In the genomic region with DNA sequence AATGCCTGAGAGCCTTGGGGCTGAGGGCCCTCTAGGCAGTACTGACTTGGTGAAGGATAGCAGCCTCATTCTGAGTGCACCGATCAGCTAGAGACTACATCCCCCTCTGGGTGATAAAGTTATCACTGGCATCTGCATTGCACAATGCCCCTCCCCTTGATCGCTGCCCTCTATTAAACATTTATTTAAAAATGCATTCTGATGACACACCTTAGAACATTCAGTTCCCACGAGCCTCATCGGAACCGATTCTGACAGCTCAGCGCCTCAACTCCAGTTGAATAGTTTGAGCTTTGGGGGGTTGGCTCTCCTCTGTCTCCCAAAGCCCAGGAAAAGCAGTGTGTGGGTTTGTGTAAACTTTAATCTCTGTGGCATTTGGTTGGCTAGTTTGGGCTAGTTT, we compare ENCODE assay signal across 21 mouse cellular contexts. TPM values are rescaled to one million over a fixed set of nuclear protein-coding genes. Genes with fewer than 3 reads are reported as not detected.
DNase-seq lines count a peak whose midpoint lies in the region; ATAC-seq and TF ChIP-seq lines count a peak whose summit lies in the region.
"Had no signal": no experiment of that assay in that cellular context is flagged by ENCODE, and none has a peak within 500 bp of the region (broad histone marks: within the 10 kb centered on the region; RNA-seq: fewer than 3 reads in every experiment).

No protein-coding gene starts in this region.

- DNase-seq in kidney, adult 2 months = peak; percentile 82
- DNase-seq in liver, postnatal 0 days = no peak
- no peak for DNase-seq in liver
- DNase-seq in kidney, postnatal 14 days = peak; percentile 55
- DNase-seq in kidney, postnatal 36 days = peak; percentile 51 to 88
- DNase-seq in heart, postnatal 4 days = no peak
- DNase-seq: adrenal gland, postnatal 14 days; cerebellum, adult 11-12 months; cerebellum, adult 9-10 months; cerebellum, postnatal 25 days; gastrocnemius, postnatal 36 days; heart, adult 18-20 months; heart, postnatal 10 days had no signal

- no peak overlapping the region for H3K4me3 ChIP-seq in kidney, adult 2 months (ENCODE audit: insufficient read depth, low read depth, low read length)
- no peak overlapping the region for H3K4me3 ChIP-seq in kidney, embryonic 16.5 days (ENCODE audit: low read length)
- H3K4me3 ChIP-seq in liver, postnatal 0 days (ENCODE audit: low read depth, low read length) = no peak overlapping the region
- H3K4me3 ChIP-seq: embryonic facial prominence, embryonic 12.5 days; forebrain, embryonic 15.5 days; heart, embryonic 10.5 days had no signal

- WGBS in kidney, adult 2 months = 45% methylated on average over 6 of the region's 6 CpGs
- 84% methylated on average over 6 of the region's 6 CpGs for WGBS in kidney, embryonic 16.5 days
- 68% methylated on average over 6 of the region's 6 CpGs for WGBS in liver, postnatal 0 days (ENCODE audit: insufficient replicate concordance)

- TF ChIP-seq EP300 in liver, postnatal 0 days (IDR thresholded peaks at IDR 0.05; ENCODE audit: low read depth) = peak; percentile 74; the same call in 1 of the 2 replicates

- peak overlapping the region; percentile 2; the same call in 1 of the 2 replicates for H3K27ac ChIP-seq in kidney, adult 2 months (ENCODE audit: insufficient read depth, low read depth, low read length)
- no peak overlapping the region for H3K27ac ChIP-seq in kidney, embryonic 16.5 days (ENCODE audit: low read length)
- peak overlapping the region; percentile 9; the same call in 1 of the 2 replicates for H3K27ac ChIP-seq in liver, postnatal 0 days (ENCODE audit: low read depth)
- H3K27ac ChIP-seq: embryonic facial prominence, embryonic 12.5 days; forebrain, embryonic 15.5 days; heart, embryonic 10.5 days had no signal

- H3K9ac ChIP-seq in kidney, embryonic 16.5 days (replicated peaks; ENCODE audit: low read length) = no peak overlapping the region
- H3K9ac ChIP-seq in liver, postnatal 0 days (replicated peaks) = no peak overlapping the region
- H3K9ac ChIP-seq: embryonic facial prominence, embryonic 12.5 days; forebrain, embryonic 15.5 days had no signal

- TF ChIP-seq CTCF in kidney, adult 2 months (conservative IDR thresholded peaks at IDR 0.05; ENCODE audit: insufficient read depth, insufficient read length, low read depth, low read length) = no peak
- TF ChIP-seq CTCF in liver, postnatal 0 days (IDR thresholded peaks at IDR 0.05; ENCODE audit: low read depth) = no peak

- H3K4me2 ChIP-seq in kidney, embryonic 16.5 days (replicated peaks; ENCODE audit: low read depth, low read length) = no peak overlapping the region
- no peak overlapping the region for H3K4me2 ChIP-seq in liver, postnatal 0 days (ENCODE audit: low read depth, low read length)
- H3K4me2 ChIP-seq: embryonic facial prominence, embryonic 12.5 days; forebrain, embryonic 15.5 days had no signal

- no peaks in the 10 kb centered on the region for H3K36me3 ChIP-seq in kidney, adult 2 months (ENCODE audit: control insufficient read depth, insufficient read depth, low read length)
- no peaks in the 10 kb centered on the region for H3K36me3 ChIP-seq in kidney, embryonic 16.5 days (ENCODE audit: insufficient read depth, low read length)
- H3K36me3 ChIP-seq in liver, postnatal 0 days (replicated peaks; ENCODE audit: insufficient read depth, low read length) = no peaks in the 10 kb centered on the region
- H3K36me3 ChIP-seq: embryonic facial prominence, embryonic 12.5 days; forebrain, embryonic 15.5 days; heart, embryonic 10.5 days had no signal

- no peak for TF ChIP-seq POLR2A in kidney, adult 2 months (IDR thresholded peaks at IDR 0.05; ENCODE audit: low read depth, low read length)

- ATAC-seq in kidney, embryonic 16.5 days (ENCODE audit: low FRiP score, low TSS enrichment) = no peak
- ATAC-seq in liver, postnatal 0 days = peak; percentile 55
- ATAC-seq: activated CD4-positive, CD25-positive, alpha-beta regulatory T cell, adult 4 months; forebrain, embryonic 15.5 days; Patski had no signal

- no peaks in the 10 kb centered on the region for H3K9me3 ChIP-seq in kidney, embryonic 16.5 days (ENCODE audit: low read length)
- H3K9me3 ChIP-seq in liver, postnatal 0 days (ENCODE audit: low read length) = no peaks in the 10 kb centered on the region
- H3K9me3 ChIP-seq: embryonic facial prominence, embryonic 12.5 days; forebrain, embryonic 15.5 days; heart, embryonic 10.5 days had no signal

- H3K27me3 ChIP-seq in kidney, adult 2 months (replicated peaks; ENCODE audit: control insufficient read depth, insufficient read depth, low read length) = no peaks in the 10 kb centered on the region
- peaks cover 5% of the 10 kb centered on the region for H3K27me3 ChIP-seq in kidney, embryonic 16.5 days (ENCODE audit: insufficient read depth, low read length)
- 0 out of 2 replicates have a peak, but pooled peaks cover 4% of the 10 kb centered on the region for H3K27me3 ChIP-seq in liver, postnatal 0 days (ENCODE audit: insufficient read depth, low read length)
- H3K27me3 ChIP-seq: CH12.LX; forebrain, embryonic 15.5 days had no signal

- H3K4me1 ChIP-seq in kidney, adult 2 months (ENCODE audit: control insufficient read depth, insufficient read depth, low read length) = peaks cover 14% of the 10 kb centered on the region; the same call in 1 of the 2 replicates
- 0 out of 2 replicates have a peak, but pooled peaks cover 4% of the 10 kb centered on the region for H3K4me1 ChIP-seq in kidney, embryonic 16.5 days (ENCODE audit: insufficient read depth, low read length)
- H3K4me1 ChIP-seq in liver, postnatal 0 days (ENCODE audit: insufficient read depth) = peaks cover 8% of the 10 kb centered on the region

RNA-seq across cellular contexts. Expression of gene Gldc, which starts 4.9 kb away (rescaled TPM):
- polyA plus RNA-seq in kidney, adult 2 months (2012; rRNA removed) = 65.0 and 74.2 TPM in 2 replicates
- polyA plus RNA-seq in kidney, embryonic 16.5 days (2015; fragmentation: Nextera tagmentation; extraction: Ambion mirVana) = 10.3 and 10.9 TPM in 2 replicates
- polyA plus RNA-seq in liver, postnatal 0 days (2015; fragmentation: Nextera tagmentation; extraction: Ambion mirVana) = 33.2 and 34.6 TPM in 2 replicates
- under 1 TPM; 0.34 to 0.43 TPM for total RNA-seq in heart, postnatal 4 days (2021)
- total RNA-seq: gastrocnemius, postnatal 36 days; hematopoietic stem cell, adult 5-6 weeks had no signal

Comparison
In these comparisons a context has a peak if more than half of its experiments do, and no peak if none do; other contexts are left out.
1. DNase-seq: peak in kidney, adult 2 months (single experiment), kidney, postnatal 14 days (single experiment) and kidney, postnatal 36 days (2 of 2); none in liver, postnatal 0 days (single experiment), liver (single experiment) and heart, postnatal 4 days (single experiment).